Mouse (Mus musculus): ENCODE results near the gene Cox20.
A peak's percentile ranks its signal among the peaks of the same experiment; 100 is the strongest.

Gene Cox20

GRCm38 (mm10) chr1:178350792-178351191 is 31.9 kb downstream of the Cox20 start:
- no peak for DNase-seq (ENCODE audit: inconsistent age in 2 of 2, low spot score in 1 of 2)

DNA sequence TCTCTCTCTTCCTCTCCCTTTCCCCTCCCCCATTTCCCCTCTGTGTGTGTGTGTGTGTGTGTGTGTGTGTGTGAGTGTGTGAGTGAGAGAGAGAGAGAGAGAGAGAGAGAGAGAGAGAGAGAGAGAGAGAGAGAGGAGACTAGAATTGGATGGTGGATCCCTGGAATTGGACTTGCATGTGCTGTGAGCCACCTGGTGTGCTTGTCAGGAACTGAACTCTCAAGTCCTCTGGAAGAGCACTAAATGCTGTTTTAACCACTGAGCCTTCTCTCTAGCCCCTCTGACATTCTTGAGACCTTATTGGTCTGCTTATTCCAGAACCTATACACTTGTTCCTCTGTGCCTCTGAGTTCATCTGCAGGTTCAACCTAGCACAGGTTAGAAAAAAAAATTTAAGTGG is 32.7 kb downstream of the Cox20 start:
- no peak for DNase-seq (ENCODE audit: inconsistent age in 2 of 2, low spot score in 1 of 2)

DNA sequence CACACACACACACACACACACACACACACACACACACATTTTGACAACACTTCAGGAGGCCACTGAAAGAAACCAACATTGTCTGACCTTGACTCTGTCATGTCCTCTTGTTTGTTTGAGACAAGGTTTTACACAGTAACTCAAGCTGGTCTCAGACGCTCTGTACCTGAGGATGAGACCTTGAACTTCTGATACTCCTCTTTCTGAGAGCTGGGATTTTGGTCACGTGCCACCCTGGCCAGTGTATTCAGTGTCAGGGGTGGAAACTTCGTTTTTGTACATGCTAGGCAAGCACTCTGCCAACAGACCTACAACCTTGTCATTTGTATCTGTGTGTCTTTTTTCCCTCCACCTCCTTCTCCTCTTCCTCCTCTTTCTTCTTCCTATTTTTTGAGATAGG is 35.6 kb downstream of the Cox20 start:
- peak; percentile 57 to 66 for DNase-seq (ENCODE audit: inconsistent age in 2 of 2, low spot score in 1 of 2)

DNA sequence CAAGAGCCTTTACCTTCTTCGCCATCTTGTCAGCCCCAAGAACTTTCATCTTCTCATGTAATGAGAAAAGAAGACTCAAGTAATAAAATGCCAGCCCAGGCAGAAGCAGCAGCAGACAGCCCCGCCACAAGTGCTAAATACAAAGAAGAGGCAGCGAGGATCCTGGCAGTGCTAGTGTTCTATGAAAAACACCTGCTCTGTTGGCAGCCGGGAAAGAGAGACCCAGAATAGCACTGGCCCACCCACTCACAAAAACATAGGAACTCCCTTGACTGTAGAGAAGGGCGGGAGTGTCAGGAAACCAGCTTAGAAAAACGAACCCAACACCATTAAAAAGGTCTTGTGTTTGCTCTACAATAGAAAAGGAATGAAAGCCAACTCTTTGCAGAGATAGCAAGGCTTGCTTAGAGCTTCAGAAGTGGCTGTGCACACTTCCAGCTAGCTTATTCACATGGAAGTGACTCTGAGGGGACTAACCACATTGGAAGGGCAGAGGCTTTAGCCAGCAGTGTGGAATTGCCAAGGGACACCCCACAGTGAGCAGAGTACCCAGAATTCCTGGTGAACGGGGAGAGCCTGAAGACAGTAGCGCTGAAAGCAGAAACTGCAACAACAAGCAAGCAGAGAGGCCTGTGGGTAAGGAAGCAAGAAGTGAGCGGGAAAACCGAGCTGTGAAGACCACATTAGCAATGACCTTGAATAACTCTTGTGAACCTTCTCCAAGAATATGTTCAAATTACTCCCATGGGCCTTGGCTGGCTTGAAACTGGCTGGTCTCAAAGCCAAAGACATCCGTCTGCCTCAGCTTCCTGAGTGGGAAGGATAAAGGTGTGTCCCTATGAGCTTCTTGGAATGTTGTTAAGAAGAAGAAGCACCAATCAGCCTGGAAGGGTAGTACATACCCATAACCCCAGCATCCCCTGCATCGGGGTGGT is 39.1 kb downstream of the Cox20 start:
- no peak for DNase-seq (ENCODE audit: inconsistent age in 2 of 2, low spot score in 1 of 2)

DNA sequence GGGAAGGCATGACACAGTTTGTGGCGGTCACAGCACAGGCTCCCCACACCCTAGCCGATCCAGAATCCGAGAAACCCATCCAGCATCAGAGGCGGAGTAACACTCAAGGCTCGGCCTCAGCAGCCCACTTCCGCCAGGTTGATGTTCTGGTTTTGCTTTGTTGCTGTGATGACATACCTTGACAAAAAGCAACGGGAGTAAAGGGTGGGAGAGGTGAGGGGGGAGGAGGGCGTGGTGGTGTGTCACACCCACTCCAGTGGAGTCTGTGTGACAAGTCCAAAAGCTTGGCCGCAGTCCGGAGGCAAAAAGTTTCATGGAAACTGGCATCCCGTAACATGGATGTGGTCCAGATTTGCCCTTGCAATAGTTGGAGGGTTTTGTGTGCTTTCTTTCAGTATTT is 41.3 kb downstream of the Cox20 start:
- DNase-seq (ENCODE audit: inconsistent age in 2 of 2, low spot score in 1 of 2), result no peak

- no peak for DNase-seq (ENCODE audit: inconsistent age in 2 of 2, low spot score in 1 of 2)
Observed at GRCm38 (mm10) chr1:178360702-178361101, 41.8 kb downstream of the Cox20 start.

DNA sequence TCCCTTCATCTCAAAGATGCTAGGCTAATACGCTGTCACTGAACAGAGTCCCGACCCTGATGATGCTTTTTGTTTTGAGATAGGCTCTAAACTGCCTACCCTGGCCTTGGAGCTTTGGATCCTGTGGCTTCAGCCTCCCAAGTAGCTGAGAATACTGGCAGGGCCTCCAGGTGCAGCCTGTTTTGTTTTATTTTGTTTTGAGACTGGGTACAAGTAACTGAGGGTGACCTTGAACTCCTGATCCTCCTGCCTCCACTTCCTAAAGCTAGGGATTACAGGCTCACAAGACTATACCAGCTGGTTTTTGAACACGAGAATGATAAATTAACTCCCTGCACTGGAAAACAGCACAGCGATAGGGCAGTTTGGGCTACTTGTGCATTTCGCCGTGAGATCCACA is 46.2 kb downstream of the Cox20 start:
- no peak for DNase-seq (ENCODE audit: inconsistent age in 2 of 2, low spot score in 1 of 2)

GRCm38 (mm10) chr1:178368121-178368520 is 49.2 kb downstream of the Cox20 start:
- peak; percentile 70 to 89 for DNase-seq (ENCODE audit: inconsistent age in 2 of 2, low spot score in 1 of 2)

DNA sequence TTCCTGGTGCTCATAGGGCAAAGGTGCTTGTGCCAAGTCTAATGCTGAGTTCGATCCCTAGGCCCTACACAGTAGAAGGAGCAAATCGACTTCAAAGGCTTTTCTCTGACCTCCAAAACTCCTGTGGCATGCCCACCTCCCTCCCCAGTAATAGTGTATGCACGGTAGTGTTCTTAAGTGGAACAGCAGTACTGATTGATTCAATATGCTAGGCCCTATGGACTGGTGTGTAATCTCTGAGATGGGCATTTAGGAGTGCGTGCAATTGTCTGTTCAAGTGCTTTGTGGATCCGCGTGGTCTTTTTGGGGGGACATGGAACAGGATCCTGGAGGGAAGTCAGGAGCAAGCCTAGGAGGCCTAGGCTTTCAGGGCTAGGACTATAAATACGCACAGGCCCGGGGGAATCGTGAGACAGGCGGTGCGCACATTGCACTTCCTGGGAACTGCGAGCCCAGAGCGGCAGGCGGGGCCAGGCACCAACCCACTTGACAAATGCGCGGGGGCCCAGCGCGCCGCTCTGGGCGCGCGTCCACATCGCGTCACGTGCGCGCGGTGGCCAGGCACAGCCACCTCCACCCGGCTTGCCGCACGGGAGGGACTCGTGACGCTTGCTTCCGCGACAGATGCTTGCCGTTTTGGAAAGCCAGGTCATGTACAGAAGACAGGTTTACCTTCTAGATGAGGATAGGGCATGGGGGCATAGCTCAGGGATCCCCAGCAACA is 49.8 kb downstream of the Cox20 start:
- peak; percentile 95 to 97 for DNase-seq (ENCODE audit: inconsistent age in 2 of 2, low spot score in 1 of 2)

DNA sequence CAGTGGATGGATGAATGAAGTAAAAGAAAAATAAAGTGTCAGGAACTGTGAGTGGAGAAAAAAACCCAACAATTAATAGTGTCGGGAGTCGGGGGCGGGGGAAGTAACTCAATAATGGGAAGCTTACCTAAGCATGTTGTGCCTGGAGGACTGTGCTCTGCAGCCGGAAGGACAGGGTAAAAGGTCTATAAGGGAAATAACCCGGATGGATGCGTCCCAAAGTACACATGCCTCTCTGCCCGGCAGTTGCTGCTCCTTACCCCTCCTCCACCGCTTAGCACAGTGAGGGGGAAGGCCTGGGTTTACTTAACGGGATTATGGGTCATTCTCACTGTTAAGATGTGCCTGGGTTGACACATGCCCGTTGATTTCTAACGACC is 50.3 kb downstream of the Cox20 start:
- DNase-seq (ENCODE audit: inconsistent age in 2 of 2, low spot score in 1 of 2), result peak in 1 of 2 experiments; percentile 69

Data from adrenal gland, adult (tissue).